Mouse (Mus musculus): ENCODE results near the gene Tmem256. TPM values are rescaled to one million over a fixed set of nuclear protein-coding genes. Genes with fewer than 3 reads are reported as not detected.

Tmem256 gene
- polyA plus RNA-seq, 1 experiment from 2014 or later: 395 TPM

- H3K27ac ChIP-seq (ENCODE audit: low read length): peak overlapping the region; percentile 94
- H3K4me1 ChIP-seq (ENCODE audit: insufficient read depth, low read depth, low read length): peaks cover 11% of the 10 kb centered on the region
- H3K9ac ChIP-seq (replicated peaks; ENCODE audit: low read depth): peak overlapping the region; percentile 51; the same call in 1 of the 2 replicates
- 52% methylated on average over 21 of the region's 21 CpGs for WGBS
- peak overlapping the region; percentile 75 for H3K4me2 ChIP-seq (replicated peaks; ENCODE audit: low read depth, low read length)
- H3K9me3 ChIP-seq (ENCODE audit: low read length): no peaks in the 10 kb centered on the region
- no peaks in the 10 kb centered on the region for H3K27me3 ChIP-seq (replicated peaks; ENCODE audit: insufficient read depth, low read length)
- DNase-seq (ENCODE audit: low spot score): peak; percentile 23
- TF ChIP-seq CTCF (IDR thresholded peaks at IDR 0.05): no peak
- no peak for TF ChIP-seq EP300 (IDR thresholded peaks at IDR 0.05)
- H3K36me3 ChIP-seq (ENCODE audit: insufficient read depth, low read length): no peaks in the 10 kb centered on the region
- no peak for ATAC-seq
- H3K4me3 ChIP-seq (ENCODE audit: low read depth, low read length): peak overlapping the region; percentile 56
Observed at GRCm38 (mm10) chr11:69881787-69882670, 43.7 kb downstream of the Tmem256 start.

DNA sequence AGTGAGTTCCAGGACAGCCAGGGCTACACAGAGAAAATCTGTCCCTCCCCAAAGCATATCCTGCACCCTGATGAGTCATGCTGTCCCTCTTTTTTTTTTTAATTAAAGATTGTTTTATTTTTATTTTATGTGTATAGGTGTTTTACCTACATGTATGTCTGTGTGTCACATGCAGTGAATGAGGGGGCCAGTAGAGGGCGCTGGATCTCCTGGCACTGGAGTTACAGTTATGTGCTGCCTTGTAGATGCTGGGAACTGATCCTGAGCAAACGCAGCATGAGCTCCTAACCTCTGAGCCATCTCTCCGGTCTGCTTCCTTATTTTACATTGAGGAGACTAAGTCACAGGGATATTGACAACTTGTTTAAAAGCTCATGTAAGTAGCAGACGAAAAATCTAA lies 44.8 kb downstream of the Tmem256 start:
- Histone ChIP-seq H3K36me3 (ENCODE audit: insufficient read depth, low read length) (no peaks in the 10 kb centered on the region), H3K27me3 (replicated peaks; ENCODE audit: insufficient read depth, low read length) (no peaks in the 10 kb centered on the region), H3K27ac (ENCODE audit: low read length) (no peak overlapping the region), H3K9ac (replicated peaks; ENCODE audit: low read depth) (no peak overlapping the region), H3K4me1 (ENCODE audit: insufficient read depth, low read depth, low read length) (peaks cover 11% of the 10 kb centered on the region), H3K4me3 (ENCODE audit: low read depth, low read length) (no peak overlapping the region), H3K9me3 (ENCODE audit: low read length) (no peaks in the 10 kb centered on the region), H3K4me2 (replicated peaks; ENCODE audit: low read depth, low read length) (no peak overlapping the region)
- peak; percentile 60 for TF ChIP-seq CTCF (IDR thresholded peaks at IDR 0.05)
- TF ChIP-seq EP300 (IDR thresholded peaks at IDR 0.05): no peak
- ATAC-seq (no peak), DNase-seq (ENCODE audit: low spot score) (no peak)
- WGBS: 58% methylated on average over 4 of the region's 4 CpGs

- H3K27ac ChIP-seq (ENCODE audit: low read length): 0 out of 2 replicates have a peak overlapping the region, but pooled peaks have one; percentile 62
Observed at GRCm38 (mm10) chr11:69883527-69884151, 45.3 kb downstream of the Tmem256 start.

DNA sequence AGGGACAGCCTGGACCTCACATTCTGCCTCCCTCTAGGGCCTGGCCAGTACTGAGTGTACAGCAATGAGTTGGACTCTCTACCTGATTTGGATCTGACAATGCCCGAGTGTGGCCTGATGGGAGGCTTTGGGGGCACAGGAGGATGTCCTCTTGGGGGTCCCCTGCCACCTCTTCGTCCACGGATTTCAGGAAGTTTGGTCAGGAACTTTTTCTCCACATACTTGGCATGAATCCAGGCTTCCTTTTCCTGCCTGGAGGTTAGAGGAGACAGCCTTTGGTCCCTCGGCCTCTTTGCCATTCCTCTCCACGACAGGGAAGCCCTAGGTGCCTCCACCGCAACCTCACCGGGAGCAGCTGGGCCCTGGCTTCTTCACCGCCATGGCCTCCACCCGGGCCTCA lies 45.9 kb downstream of the Tmem256 start:
- H3K27me3 ChIP-seq (replicated peaks; ENCODE audit: insufficient read depth, low read length): no peaks in the 10 kb centered on the region
- no peaks in the 10 kb centered on the region for H3K36me3 ChIP-seq (ENCODE audit: insufficient read depth, low read length)
- TF ChIP-seq CTCF (IDR thresholded peaks at IDR 0.05) (no peak), EP300 (IDR thresholded peaks at IDR 0.05) (no peak)
- 44% methylated on average over 9 of the region's 9 CpGs for WGBS
- H3K4me3 ChIP-seq (ENCODE audit: low read depth, low read length): no peak overlapping the region
- H3K9me3 ChIP-seq (ENCODE audit: low read length): no peaks in the 10 kb centered on the region
- 0 out of 2 replicates have a peak overlapping the region, but pooled peaks have one; percentile 12 for H3K9ac ChIP-seq (replicated peaks; ENCODE audit: low read depth)
- ATAC-seq: no peak
- H3K4me1 ChIP-seq (ENCODE audit: insufficient read depth, low read depth, low read length): peaks cover 11% of the 10 kb centered on the region
- peak overlapping the region; percentile 62 for H3K27ac ChIP-seq (ENCODE audit: low read length)
- DNase-seq (ENCODE audit: low spot score): no peak
- peak overlapping the region; percentile 17; the same call in 1 of the 2 replicates for H3K4me2 ChIP-seq (replicated peaks; ENCODE audit: low read depth, low read length)

More at GRCm38 (mm10) chr11:69883527-69884151, 45.3 kb downstream of the Tmem256 start:
- TF ChIP-seq CTCF (IDR thresholded peaks at IDR 0.05) (no peak), EP300 (IDR thresholded peaks at IDR 0.05) (no peak)
- no peak for DNase-seq (ENCODE audit: low spot score)
- Histone ChIP-seq H3K4me2 (replicated peaks; ENCODE audit: low read depth, low read length) (no peak overlapping the region), H3K9me3 (ENCODE audit: low read length) (no peaks in the 10 kb centered on the region), H3K9ac (replicated peaks; ENCODE audit: low read depth) (no peak overlapping the region), H3K27me3 (replicated peaks; ENCODE audit: insufficient read depth, low read length) (no peaks in the 10 kb centered on the region), H3K4me1 (ENCODE audit: insufficient read depth, low read depth, low read length) (peaks cover 11% of the 10 kb centered on the region), H3K36me3 (ENCODE audit: insufficient read depth, low read length) (no peaks in the 10 kb centered on the region), H3K4me3 (ENCODE audit: low read depth, low read length) (no peak overlapping the region)
- WGBS: 80% methylated on average over 8 of the region's 8 CpGs
- no peak for ATAC-seq

DNA sequence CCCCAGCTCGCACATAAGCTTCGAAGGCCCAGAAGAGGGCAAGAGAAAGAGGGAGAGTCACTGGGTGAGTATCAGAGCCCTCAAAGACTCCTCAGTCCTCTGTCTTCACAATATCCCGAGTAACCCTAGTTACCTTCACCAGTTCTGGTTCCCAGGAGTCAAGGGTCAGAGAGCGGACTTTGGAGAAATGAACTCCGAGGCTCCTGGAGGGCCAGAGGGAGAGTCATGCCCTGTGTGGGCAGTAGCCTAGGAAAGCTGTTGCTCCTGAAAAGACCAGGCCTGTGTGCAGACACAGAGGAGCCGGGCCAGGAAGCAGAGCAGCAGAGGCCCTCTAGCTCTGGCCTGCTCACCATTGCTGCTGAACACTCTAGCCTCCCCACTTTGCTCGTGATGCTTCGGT lies 46.3 kb downstream of the Tmem256 start:
- ATAC-seq (no peak), DNase-seq (ENCODE audit: low spot score) (no peak)
- Histone ChIP-seq H3K27me3 (replicated peaks; ENCODE audit: insufficient read depth, low read length) (no peaks in the 10 kb centered on the region), H3K4me3 (ENCODE audit: low read depth, low read length) (no peak overlapping the region), H3K9me3 (ENCODE audit: low read length) (no peaks in the 10 kb centered on the region), H3K9ac (replicated peaks; ENCODE audit: low read depth) (0 out of 2 replicates have a peak overlapping the region, but pooled peaks have one; percentile 12), H3K36me3 (ENCODE audit: insufficient read depth, low read length) (no peaks in the 10 kb centered on the region), H3K27ac (ENCODE audit: low read length) (peak overlapping the region; percentile 62), H3K4me2 (replicated peaks; ENCODE audit: low read depth, low read length) (peak overlapping the region; percentile 17; the same call in 1 of the 2 replicates), H3K4me1 (ENCODE audit: insufficient read depth, low read depth, low read length) (peaks cover 11% of the 10 kb centered on the region)
- TF ChIP-seq CTCF (IDR thresholded peaks at IDR 0.05): no peak
- TF ChIP-seq EP300 (IDR thresholded peaks at IDR 0.05): no peak
- WGBS: 67% methylated on average over 8 of the region's 8 CpGs
